Mouse (Mus musculus): Measurements from ENCODE around the gene Trrap. TPM values are rescaled to one million over a fixed set of nuclear protein-coding genes. Genes with fewer than 3 reads are reported as not detected.
A peak's percentile ranks its signal among the peaks of the same experiment; 100 is the strongest.

Gene Trrap
- total and polyA plus RNA-seq, 2 experiments from 2014 or later: 58.4 to 149 TPM

DNA sequence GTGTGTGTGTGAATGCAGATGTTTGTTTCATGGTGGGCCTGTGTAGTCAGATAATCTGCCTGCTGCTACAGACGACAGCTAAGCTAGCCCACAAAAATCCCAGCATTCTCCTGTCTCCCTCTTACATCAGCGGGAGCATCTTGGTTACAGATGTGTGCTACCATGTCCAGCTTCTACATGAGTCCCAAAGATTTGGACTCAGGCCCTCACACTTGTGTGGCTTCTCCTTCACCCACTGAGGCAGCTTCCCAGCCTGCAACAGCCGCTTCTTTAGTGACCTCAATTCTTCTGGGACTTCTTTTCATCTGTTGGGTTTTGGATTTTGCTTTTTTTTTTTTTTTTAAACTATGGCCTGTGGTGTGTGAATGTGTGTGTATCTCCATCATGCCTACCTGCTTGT, 105.3 kb downstream of the Trrap start:
- no peak for ATAC-seq
- Histone ChIP-seq H3K9ac (replicated peaks; ENCODE audit: low read length) (no peak overlapping the region), H3K27me3 (ENCODE audit: insufficient read depth, low read length) (no peaks in the 10 kb centered on the region), H3K4me1 (ENCODE audit: insufficient read depth, low read length) (no peaks in the 10 kb centered on the region), H3K4me3 (ENCODE audit: low read length) (no peak overlapping the region), H3K27ac (no peak overlapping the region), H3K36me3 (ENCODE audit: insufficient read depth, low read length) (peaks cover 6% of the 10 kb centered on the region; the same call in 1 of the 2 replicates), H3K9me3 (ENCODE audit: low read length) (no peaks in the 10 kb centered on the region), H3K4me2 (ENCODE audit: low read depth, low read length) (no peak overlapping the region)
- no peak for TF ChIP-seq CTCF (IDR thresholded peaks at IDR 0.05; ENCODE audit: low read depth)
- DNase-seq (ENCODE audit: low spot score): no peak
- WGBS: 76% methylated on average over 3 of the region's 3 CpGs

DNA sequence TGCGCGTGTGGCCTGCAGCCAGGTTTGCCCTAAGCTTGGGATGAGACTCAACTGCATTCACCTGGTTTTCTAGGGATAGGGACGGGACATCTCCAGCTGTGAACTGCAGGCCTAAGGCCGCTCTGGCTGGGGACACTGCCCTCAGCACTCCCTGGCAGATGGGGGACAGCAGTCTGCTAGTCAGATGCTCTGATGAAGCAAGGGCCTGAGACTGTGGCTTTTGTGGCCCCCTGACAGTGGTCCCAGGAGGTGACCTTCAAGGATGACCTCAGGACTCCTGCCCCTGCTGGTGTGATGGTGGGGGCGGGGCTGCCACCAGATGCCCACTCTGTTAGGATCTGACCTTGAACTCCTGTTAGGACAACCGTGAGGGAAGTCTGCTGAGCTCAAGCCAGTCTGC, 107.7 kb downstream of the Trrap start:
- 85% methylated on average over 6 of the region's 6 CpGs for WGBS
- H3K9me3 ChIP-seq (ENCODE audit: low read length): no peaks in the 10 kb centered on the region
- TF ChIP-seq CTCF (IDR thresholded peaks at IDR 0.05; ENCODE audit: low read depth): no peak
- peaks cover 25% of the 10 kb centered on the region; the same call in 1 of the 2 replicates for H3K36me3 ChIP-seq (ENCODE audit: insufficient read depth, low read length)
- no peak overlapping the region for H3K9ac ChIP-seq (replicated peaks; ENCODE audit: low read length)
- ATAC-seq: no peak
- no peak for DNase-seq (ENCODE audit: low spot score)
- no peak overlapping the region for H3K4me2 ChIP-seq (ENCODE audit: low read depth, low read length)
- H3K4me1 ChIP-seq (ENCODE audit: insufficient read depth, low read length): no peaks in the 10 kb centered on the region
- H3K4me3 ChIP-seq (ENCODE audit: low read length): no peak overlapping the region
- no peaks in the 10 kb centered on the region for H3K27me3 ChIP-seq (ENCODE audit: insufficient read depth, low read length)
- H3K27ac ChIP-seq: no peak overlapping the region

DNA sequence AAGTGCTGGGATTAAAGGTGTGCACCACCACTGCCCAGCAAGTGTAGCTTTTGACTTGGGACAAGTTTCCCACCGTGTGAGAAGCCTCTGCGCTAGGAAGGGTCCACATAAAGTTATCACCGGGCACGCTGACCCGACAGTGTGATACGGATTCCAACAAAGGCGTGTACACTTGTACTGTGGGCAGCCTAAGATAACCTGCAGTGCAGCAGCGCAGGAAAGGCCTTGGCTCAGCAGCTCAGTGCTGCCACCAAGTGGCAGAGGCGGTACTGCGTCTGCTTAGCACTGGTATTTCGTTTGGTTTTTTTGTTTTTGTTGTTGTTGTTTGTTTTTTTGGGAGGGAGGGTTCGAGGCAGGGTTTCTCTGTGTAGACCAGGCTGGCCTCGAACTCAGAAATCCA, 108.4 kb downstream of the Trrap start:
- 0 out of 2 replicates have a peak, but pooled peaks have one; percentile 30 for ATAC-seq
- 12% methylated on average over 13 of the region's 13 CpGs for WGBS

DNA sequence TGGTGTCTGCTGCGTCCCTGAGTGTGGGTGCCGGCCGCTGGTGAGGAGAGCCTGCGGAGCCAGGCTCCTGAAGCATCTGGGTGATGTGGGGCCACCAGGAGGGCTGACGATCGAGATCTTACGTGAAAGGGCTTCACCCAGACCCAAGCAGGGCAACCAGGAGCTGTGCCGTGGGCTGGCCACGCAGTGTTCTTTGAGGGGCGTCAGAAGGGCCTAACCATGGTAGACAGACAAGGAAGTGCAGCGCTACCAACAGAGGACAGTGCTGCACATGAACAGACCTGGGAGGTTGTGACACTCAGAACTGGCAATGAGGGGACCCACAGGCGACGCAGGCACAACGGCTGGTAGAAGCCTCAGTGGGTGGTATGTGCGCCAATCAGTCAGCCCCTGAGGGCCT, 109.5 kb downstream of the Trrap start:
- H3K4me2 ChIP-seq (ENCODE audit: low read depth, low read length): no peak overlapping the region
- peaks cover 41% of the 10 kb centered on the region for H3K36me3 ChIP-seq (ENCODE audit: insufficient read depth, low read length)
- no peak for TF ChIP-seq CTCF (IDR thresholded peaks at IDR 0.05; ENCODE audit: low read depth)
- H3K4me1 ChIP-seq (ENCODE audit: insufficient read depth, low read length): no peaks in the 10 kb centered on the region
- H3K4me3 ChIP-seq (ENCODE audit: low read length): no peak overlapping the region
- ATAC-seq (no peak), DNase-seq (ENCODE audit: low spot score) (no peak)
- H3K27me3 ChIP-seq (ENCODE audit: insufficient read depth, low read length): no peaks in the 10 kb centered on the region
- H3K9ac ChIP-seq (replicated peaks; ENCODE audit: low read length): no peak overlapping the region
- H3K9me3 ChIP-seq (ENCODE audit: low read length): no peaks in the 10 kb centered on the region
- no peak overlapping the region for H3K27ac ChIP-seq
- WGBS: 89% methylated on average over 15 of the region's 15 CpGs

More for the DNA sequence above, 108.4 kb downstream of the Trrap start:
- Histone ChIP-seq H3K9ac (replicated peaks; ENCODE audit: low read length) (no peak overlapping the region), H3K36me3 (ENCODE audit: insufficient read depth, low read length) (peaks cover 31% of the 10 kb centered on the region), H3K4me1 (ENCODE audit: insufficient read depth, low read length) (no peaks in the 10 kb centered on the region), H3K27ac (no peak overlapping the region), H3K4me2 (ENCODE audit: low read depth, low read length) (no peak overlapping the region), H3K4me3 (ENCODE audit: low read length) (no peak overlapping the region), H3K9me3 (ENCODE audit: low read length) (no peaks in the 10 kb centered on the region), H3K27me3 (ENCODE audit: insufficient read depth, low read length) (no peaks in the 10 kb centered on the region)
- DNase-seq (ENCODE audit: low spot score): peak; percentile 87
- TF ChIP-seq CTCF (IDR thresholded peaks at IDR 0.05; ENCODE audit: low read depth): peak; percentile 99

DNA sequence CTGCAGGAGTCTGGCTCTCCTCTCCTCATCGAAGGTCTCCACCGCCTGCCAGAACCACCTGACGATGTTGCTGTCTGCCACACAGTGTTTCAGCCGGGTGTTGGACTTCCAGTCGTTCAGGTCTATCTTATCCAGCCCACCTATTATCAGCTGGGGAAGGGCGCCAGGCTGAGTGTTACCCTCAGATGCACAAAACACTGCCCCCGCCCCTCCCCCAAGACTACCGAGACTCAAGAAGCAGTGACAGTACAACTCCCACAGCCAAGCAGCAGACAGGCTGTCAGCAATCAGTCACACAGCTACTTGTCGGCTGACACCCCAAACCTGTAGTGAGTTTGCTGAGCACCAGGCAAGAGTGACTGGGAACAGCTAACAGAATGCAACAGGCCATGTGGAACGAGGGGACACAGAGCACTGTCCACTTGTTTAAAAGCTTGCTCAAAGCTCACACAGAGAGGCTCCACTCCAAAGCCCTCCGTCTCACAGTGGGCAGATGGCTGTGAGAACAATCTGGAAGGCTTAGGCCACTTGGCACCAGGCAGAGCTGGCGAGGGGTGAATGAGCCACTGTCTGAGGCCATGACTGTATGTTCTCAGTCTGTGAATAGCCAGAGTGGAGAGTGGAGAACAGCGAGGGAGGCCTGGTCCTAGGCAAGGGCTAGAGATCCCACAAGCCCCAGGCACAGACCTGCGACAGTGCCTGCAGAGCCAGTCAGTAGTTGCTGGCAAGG, 114.3 kb downstream of the Trrap start:
- ATAC-seq (peak; percentile 89), DNase-seq (ENCODE audit: low spot score) (peak; percentile 76)
- H3K4me2 ChIP-seq (ENCODE audit: low read depth, low read length): no peak overlapping the region
- H3K27me3 ChIP-seq (ENCODE audit: insufficient read depth, low read length): no peaks in the 10 kb centered on the region
- H3K27ac ChIP-seq: peak overlapping the region; percentile 62; the same call in 1 of the 2 replicates
- WGBS: 70% methylated on average over 14 of the region's 14 CpGs
- no peak overlapping the region for H3K9ac ChIP-seq (replicated peaks; ENCODE audit: low read length)
- no peaks in the 10 kb centered on the region for H3K4me1 ChIP-seq (ENCODE audit: insufficient read depth, low read length)
- no peak for TF ChIP-seq CTCF (IDR thresholded peaks at IDR 0.05; ENCODE audit: low read depth)
- H3K36me3 ChIP-seq (ENCODE audit: insufficient read depth, low read length): peaks cover 70% of the 10 kb centered on the region
- no peaks in the 10 kb centered on the region for H3K9me3 ChIP-seq (ENCODE audit: low read length)
- no peak overlapping the region for H3K4me3 ChIP-seq (ENCODE audit: low read length)

DNA sequence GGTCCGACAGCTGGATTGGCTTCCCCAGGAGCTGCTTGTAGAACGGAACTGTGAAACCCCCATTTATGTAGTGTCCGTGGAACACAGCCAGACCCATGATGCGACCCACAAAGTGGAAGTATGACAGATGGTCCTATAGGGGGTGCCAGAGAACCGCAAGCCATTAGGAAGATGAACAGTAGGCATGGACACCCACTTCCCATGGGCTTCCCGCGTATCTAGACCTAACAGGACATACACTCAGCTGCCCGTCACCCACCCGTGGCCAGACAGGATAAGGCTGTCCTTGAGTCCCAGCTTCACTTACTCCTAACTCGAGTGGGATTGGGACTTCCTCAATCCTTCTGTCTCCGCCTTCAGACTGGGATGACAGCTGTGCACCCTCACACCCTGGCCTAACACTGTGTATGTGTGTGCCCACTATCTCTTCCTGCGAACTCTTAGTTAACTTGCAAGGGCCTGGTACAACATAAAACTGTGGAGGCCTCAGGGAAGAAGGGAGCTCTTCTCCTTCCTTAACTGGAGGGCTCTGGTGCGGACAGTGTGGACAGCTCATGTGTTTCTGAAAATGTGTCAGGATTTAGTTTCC, 117.2 kb downstream of the Trrap start:
- 69% methylated on average over 13 of the region's 13 CpGs for WGBS

More for the DNA sequence above, 117.2 kb downstream of the Trrap start:
- Histone ChIP-seq H3K4me1 (ENCODE audit: insufficient read depth, low read length) (no peaks in the 10 kb centered on the region), H3K9ac (replicated peaks; ENCODE audit: low read length) (no peak overlapping the region), H3K9me3 (ENCODE audit: low read length) (no peaks in the 10 kb centered on the region), H3K36me3 (ENCODE audit: insufficient read depth, low read length) (peaks cover 78% of the 10 kb centered on the region), H3K27me3 (ENCODE audit: insufficient read depth, low read length) (no peaks in the 10 kb centered on the region), H3K4me3 (ENCODE audit: low read length) (no peak overlapping the region), H3K27ac (no peak overlapping the region), H3K4me2 (ENCODE audit: low read depth, low read length) (no peak overlapping the region)
- peak; percentile 70 for TF ChIP-seq CTCF (IDR thresholded peaks at IDR 0.05; ENCODE audit: low read depth)
- DNase-seq (ENCODE audit: low spot score): peak; percentile 68
- no peak; the same call in 1 of the 2 replicates for ATAC-seq

Measured in hindbrain, postnatal 0 days (tissue).